Mouse (Mus musculus) small intestine, adult 2 months (tissue): ENCODE results near the gene Gm11146. TPM values are rescaled to one million over a fixed set of nuclear protein-coding genes. Genes with fewer than 3 reads are reported as not detected.

Experiments
- H3K27ac ChIP-seq: fragments of 200-500 bp; 2 replicates; pipeline ENCODE4 v1.5.1; 2012; ENCODE audit warnings: low read depth, low read length, control low read depth, inconsistent platforms; ENCODE audit not compliant: insufficient read depth
- H3K27me3 ChIP-seq: fragments of 200-500 bp; 2 replicates; pipeline ENCODE4 v1.6.1; 2012; ENCODE audit warnings: mild to moderate bottlenecking, moderate library complexity, low read length, inconsistent platforms; ENCODE audit not compliant: control insufficient read depth, insufficient read depth
- H3K36me3 ChIP-seq: fragments of 200-500 bp; 2 replicates; pipeline ENCODE4 v1.6.1; 2012; ENCODE audit warnings: mild to moderate bottlenecking, low read length, control low read depth, inconsistent platforms; ENCODE audit not compliant: control insufficient read depth, insufficient read depth
- H3K4me1 ChIP-seq: fragments of 200-500 bp; 2 replicates; pipeline ENCODE4 v1.6.1; 2012; ENCODE audit warnings: low read length, inconsistent platforms, mixed read lengths; ENCODE audit not compliant: control insufficient read depth, insufficient read depth, insufficient read length
- H3K4me3 ChIP-seq: fragments of 200-500 bp; 2 replicates; pipeline ENCODE4 v1.5.1; 2012; ENCODE audit warnings: low read depth, mild to moderate bottlenecking, control low read depth, inconsistent platforms, low read length, moderate library complexity
- CTCF ChIP-seq: fragments of 200-500 bp; IDR thresholded peaks from 2 replicates; pipeline ENCODE4 v1.5.1; 2012; ENCODE audit warnings: low read depth, mild to moderate bottlenecking, control low read depth, inconsistent platforms, low read length, moderate library complexity, mixed read lengths; ENCODE audit not compliant: insufficient replicate concordance, insufficient read length; ENCODE audit errors: extremely low read depth
- POLR2A ChIP-seq: fragments of 200-500 bp; IDR thresholded peaks from 2 replicates; pipeline ENCODE4 v1.6.1; 2012; ENCODE audit warnings: low read depth, mild to moderate bottlenecking, control low read depth, inconsistent platforms, low read length, moderate library complexity
- WGBS: fragments of 180-500 bp; shearing (Covaris S2); methylation state at CpG from one replicate; pipeline ENCODE4 v1.1.7; 2018; 5-methylcytosine and 5-hydroxymethylcytosine counted together
- polyA plus RNA-seq: library from polyadenylated mRNA; depleted of rRNA; stranded (reverse); fragments of >200 nt; gene quantifications from 2 replicates; pipeline ENCODE4 v1.2.3, GENCODE M21; 2012

Gene Gm11146
- polyA plus RNA-seq, 1 experiment: not detected

DNA sequence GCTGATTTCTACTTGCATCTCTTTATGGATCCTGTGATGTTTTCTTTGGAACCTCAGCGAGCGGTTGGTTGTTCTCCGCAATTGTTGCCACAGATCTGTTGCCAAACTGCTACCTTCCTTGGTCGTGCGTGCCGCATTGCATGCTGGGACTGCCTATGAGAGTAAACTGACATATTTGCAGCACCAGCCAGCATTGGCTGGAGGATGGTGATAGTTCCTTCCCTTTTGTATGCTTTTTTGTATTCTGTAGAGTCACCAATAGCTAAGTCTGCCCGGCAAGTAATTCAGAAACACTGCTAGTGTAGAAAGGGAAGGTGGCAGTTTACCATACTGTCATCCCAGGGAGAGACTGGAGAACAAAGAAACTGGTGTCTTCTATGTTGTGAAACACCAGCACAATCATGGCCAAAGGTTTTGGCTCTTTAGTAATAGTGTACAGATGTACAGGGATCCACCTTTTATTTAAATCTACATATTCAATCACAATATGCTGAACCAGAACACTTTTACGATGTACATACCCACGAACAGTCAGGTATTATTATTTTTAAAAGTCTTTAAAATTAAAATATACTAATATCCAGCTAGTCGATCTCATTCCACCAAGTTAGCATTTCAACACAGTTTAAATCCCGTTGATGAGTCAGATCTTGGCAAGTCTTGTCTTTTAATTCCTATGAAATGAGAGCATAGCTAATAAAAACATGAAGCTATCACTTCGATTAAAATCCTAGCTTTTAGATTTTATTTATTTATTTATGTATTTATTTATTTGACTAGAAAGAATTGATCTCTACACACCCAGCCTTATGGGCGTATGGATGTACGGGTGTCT lies 41.4 kb upstream of the Gm11146 start:
- H3K4me3 ChIP-seq: no peak overlapping the region
- WGBS: 61% methylated on average over 14 of the region's 14 CpGs
- TF ChIP-seq CTCF (no peak), POLR2A (no peak)
- H3K27ac ChIP-seq: no peak overlapping the region
- H3K4me1 ChIP-seq: peaks cover 3% of the 10 kb centered on the region; the same call in 1 of the 2 replicates
- H3K36me3 ChIP-seq: no peaks in the 10 kb centered on the region
- H3K27me3 ChIP-seq: no peaks in the 10 kb centered on the region

DNA sequence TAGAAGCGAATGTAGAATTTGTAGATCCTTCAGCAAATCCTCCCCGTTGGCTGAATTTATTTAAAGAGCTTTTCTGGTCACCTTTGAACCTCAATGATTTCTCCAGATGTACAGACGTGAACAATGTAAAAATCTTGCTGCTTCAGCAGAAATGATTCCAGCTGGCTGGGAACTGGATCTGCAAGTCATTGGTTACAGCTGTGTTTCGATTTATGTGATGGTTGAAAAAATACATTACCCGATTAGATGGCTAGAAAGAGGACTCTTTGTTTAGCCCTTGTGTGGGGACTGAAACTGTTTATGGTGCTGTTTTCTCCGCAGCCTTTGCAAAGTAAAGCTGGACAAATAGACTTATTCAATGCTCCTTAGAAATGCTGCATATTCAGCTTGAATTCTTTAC lies 34.6 kb upstream of the Gm11146 start:
- no peaks in the 10 kb centered on the region for H3K4me1 ChIP-seq
- WGBS: 51% methylated on average over 6 of the region's 6 CpGs
- TF ChIP-seq POLR2A: no peak
- TF ChIP-seq CTCF: no peak
- no peaks in the 10 kb centered on the region for H3K27me3 ChIP-seq
- no peaks in the 10 kb centered on the region for H3K36me3 ChIP-seq
- no peak overlapping the region for H3K4me3 ChIP-seq
- no peak overlapping the region for H3K27ac ChIP-seq

DNA sequence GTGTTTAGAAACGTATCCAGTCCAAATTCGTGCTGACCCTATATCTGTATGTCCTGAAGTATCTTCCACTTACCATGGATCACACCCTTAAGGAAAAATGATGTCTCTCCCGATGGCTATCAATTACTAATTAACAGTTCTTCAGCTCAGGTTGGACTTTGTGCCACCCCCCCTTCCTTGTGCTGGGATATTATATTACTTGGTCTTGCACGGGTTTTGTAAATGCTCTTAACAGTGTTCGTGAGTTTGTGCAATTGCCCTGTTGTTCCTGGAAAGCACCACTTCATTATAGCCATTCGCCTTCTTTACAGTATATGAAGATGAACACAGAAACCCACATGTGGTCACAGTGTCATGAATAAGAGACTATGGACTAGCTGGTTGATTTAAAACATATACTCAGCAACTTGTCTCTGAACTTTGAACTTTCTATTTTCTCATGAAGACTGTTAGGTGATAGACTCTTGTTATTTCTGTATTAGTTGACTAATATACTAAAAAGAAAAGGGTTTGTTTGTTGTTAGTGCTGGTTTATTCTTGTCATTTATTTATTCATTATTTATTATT lies 30.5 kb upstream of the Gm11146 start:
- no peaks in the 10 kb centered on the region for H3K4me1 ChIP-seq
- no peaks in the 10 kb centered on the region for H3K36me3 ChIP-seq
- no peaks in the 10 kb centered on the region for H3K27me3 ChIP-seq
- no peak overlapping the region for H3K27ac ChIP-seq
- no peak overlapping the region for H3K4me3 ChIP-seq
- no peak for TF ChIP-seq CTCF
- no peak for TF ChIP-seq POLR2A
- 42% methylated on average over 6 of the region's 6 CpGs for WGBS

DNA sequence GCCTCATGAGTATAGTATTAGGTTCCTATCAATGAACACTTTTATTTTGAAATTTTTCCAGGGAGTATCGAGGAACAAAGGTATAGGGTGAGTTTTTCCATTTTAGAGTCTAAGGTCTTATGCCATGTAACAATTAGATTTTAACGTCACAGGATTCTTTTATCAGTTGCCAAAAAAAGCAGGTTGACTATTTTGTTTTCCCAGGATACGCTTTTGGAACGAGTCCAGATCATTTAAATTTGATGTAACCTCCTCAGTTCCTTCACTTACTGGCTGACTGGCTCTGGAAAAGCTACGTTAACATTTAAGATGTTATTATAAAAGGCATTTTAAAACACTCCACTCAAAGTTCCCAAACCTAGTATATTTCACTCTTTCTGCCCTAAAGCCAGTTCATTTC lies 20.8 kb upstream of the Gm11146 start:
- Histone ChIP-seq H3K27me3 (no peaks in the 10 kb centered on the region), H3K36me3 (no peaks in the 10 kb centered on the region), H3K4me3 (no peak overlapping the region), H3K4me1 (no peaks in the 10 kb centered on the region), H3K27ac (no peak overlapping the region)
- TF ChIP-seq POLR2A (no peak), CTCF (no peak)
- WGBS: 64% methylated on average over 5 of the region's 5 CpGs

DNA sequence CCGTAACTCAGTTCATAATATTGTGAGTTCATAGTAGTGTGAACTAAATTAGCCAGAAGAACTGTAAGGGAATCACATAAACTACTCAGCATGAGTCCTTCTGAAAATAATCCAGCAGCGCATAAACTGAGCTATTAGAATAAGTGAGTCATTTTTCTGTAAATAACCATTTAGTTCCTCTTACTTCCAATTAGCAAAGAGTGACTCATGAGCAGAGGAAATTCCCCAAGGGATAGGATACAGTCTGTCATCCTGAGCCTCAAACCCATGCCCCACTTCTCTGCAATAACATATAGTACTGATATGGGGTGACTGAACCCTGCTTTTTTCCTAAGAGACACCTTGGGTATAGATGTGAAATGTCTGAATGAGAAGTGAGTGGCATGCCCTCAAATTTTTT lies 687 bp upstream of the Gm11146 start:
- Histone ChIP-seq H3K27me3 (no peaks in the 10 kb centered on the region), H3K27ac (no peak overlapping the region), H3K4me1 (no peaks in the 10 kb centered on the region), H3K4me3 (no peak overlapping the region), H3K36me3 (no peaks in the 10 kb centered on the region)
- WGBS: 68% methylated on average over 2 of the region's 2 CpGs
- TF ChIP-seq POLR2A (no peak), CTCF (no peak)

DNA sequence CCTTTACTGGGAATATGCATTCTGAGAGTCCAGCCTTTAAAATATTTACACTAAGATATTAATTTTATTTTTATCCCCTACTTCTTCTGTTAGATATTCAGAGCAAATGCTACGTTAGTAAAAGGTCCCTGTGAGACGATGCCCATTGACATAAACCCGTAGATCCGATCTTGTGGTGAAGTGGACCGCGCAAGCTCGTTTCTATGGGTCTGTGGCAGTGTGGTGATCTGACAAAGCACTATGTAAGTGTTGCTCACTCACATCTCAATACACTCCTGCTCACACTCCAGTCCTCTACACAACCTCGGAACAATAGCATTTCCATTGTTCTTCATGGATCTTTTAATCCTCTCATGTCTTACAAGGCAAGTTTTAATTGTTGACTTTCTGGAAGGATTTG lies 3.1 kb downstream of the Gm11146 start:
- Histone ChIP-seq H3K36me3 (no peaks in the 10 kb centered on the region), H3K27ac (no peak overlapping the region), H3K27me3 (no peaks in the 10 kb centered on the region), H3K4me1 (no peaks in the 10 kb centered on the region), H3K4me3 (no peak overlapping the region)
- 90% methylated on average over 8 of the region's 8 CpGs for WGBS
- TF ChIP-seq POLR2A: no peak
- TF ChIP-seq CTCF: no peak

DNA sequence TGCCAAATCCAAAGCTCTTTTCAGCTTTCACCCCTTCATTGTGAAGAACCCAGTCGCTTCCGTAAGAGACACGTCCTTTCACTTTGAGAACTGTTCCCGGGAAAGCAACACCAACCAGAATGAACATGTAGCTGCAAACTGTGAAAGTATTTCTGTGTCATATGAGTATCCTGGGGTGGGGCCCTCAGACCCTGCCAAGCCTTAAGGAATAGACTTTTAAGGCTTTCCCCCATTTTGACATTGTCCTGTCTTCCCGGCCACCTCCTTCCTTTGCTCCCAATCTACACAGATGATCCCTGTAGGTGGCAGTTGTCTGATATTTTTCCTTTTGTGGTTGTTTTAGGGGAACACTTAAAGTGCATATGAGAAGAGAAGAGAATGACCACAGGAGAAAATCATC lies 5.3 kb downstream of the Gm11146 start:
- 89% methylated on average over 5 of the region's 5 CpGs for WGBS

More for the DNA sequence above, 5.3 kb downstream of the Gm11146 start:
- Histone ChIP-seq H3K4me1 (no peaks in the 10 kb centered on the region), H3K4me3 (no peak overlapping the region), H3K27me3 (no peaks in the 10 kb centered on the region), H3K36me3 (no peaks in the 10 kb centered on the region), H3K27ac (no peak overlapping the region)
- TF ChIP-seq CTCF (no peak), POLR2A (no peak)
